Mouse (Mus musculus): Measurements from ENCODE around the gene Dock6. TPM values are rescaled to one million over a fixed set of nuclear protein-coding genes. Genes with fewer than 3 reads are reported as not detected.

Gene Dock6
- polyA plus RNA-seq, 1 experiment from 2014 or later, result 68.0 TPM

DNA sequence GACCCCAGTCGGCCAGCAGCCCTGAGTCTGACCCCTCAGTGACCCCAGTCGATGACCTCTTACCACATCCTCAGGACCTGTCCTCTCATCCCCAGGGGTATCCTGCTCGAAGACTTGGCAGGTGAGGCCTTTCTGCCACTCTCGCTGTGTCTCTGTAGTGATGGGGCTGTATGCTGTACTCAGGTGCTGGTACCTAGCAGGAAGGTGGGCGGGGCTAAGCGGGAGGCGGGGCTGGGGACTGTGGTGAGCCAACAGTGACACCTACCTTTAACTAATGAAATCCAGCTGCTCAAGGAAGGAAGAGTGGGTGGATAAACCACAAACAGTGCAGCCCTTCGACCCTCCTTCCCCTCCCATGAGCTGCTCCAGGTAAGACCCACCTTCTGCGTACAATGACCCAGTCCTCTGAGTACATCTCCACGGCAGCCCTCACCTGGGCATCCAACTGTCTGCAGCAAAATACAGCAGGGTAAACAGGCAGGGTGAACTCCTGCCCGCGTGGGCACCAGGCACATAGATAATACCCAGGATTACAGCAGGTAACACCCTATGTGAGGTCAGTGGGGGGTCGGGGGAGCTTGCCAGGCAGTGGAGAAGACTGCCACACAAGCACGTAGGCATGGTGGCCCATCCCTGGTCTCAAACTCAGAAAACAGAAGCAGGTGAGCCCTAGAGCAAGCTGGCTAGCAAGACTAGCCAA lies 6.9 kb downstream of the Dock6 start:
- Histone ChIP-seq H3K4me2 (no peak overlapping the region), H3K36me3 (peaks cover 33% of the 10 kb centered on the region), H3K9me3 (no peaks in the 10 kb centered on the region), H3K4me1 (peaks cover 86% of the 10 kb centered on the region), H3K27me3 (no peaks in the 10 kb centered on the region), H3K27ac (peak overlapping the region; percentile 97; the same call in 1 of the 2 replicates), H3K4me3 (no peak overlapping the region), H3K9ac (no peak overlapping the region)
- WGBS, result 36% methylated on average over 14 of the region's 14 CpGs
- ATAC-seq (ENCODE audit: borderline replicate concordance, extremely low read depth, low FRiP score, low TSS enrichment), result no peak

DNA sequence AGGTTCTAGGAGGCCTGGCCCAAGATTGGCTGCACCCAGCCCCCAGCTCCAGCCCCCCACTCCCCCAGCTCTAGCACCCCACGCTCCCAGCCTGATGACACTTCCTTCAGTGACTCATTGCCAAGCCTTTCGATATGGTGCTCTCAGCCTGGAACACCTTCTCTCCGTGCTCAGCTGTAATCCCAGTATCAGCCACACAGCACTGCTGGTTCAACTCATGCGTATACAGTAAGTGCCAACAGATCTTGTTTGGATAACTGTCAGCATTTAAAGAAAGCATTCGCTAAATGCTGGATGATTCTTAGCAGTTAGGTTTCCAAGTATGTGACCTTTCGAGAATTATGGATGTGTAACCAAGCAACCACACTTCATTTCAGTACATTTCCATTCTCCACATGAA lies 9.3 kb downstream of the Dock6 start:
- 48% methylated on average over 6 of the region's 6 CpGs for WGBS
- Histone ChIP-seq H3K9ac (no peak overlapping the region), H3K4me1 (peaks cover 66% of the 10 kb centered on the region), H3K4me2 (peak overlapping the region; percentile 30; the same call in 1 of the 2 replicates), H3K36me3 (peaks cover 53% of the 10 kb centered on the region), H3K9me3 (no peaks in the 10 kb centered on the region), H3K27ac (peak overlapping the region; percentile 89), H3K4me3 (no peak overlapping the region), H3K27me3 (no peaks in the 10 kb centered on the region)
- peak; percentile 16; the same call in 1 of the 2 replicates for ATAC-seq (ENCODE audit: borderline replicate concordance, extremely low read depth, low FRiP score, low TSS enrichment)

DNA sequence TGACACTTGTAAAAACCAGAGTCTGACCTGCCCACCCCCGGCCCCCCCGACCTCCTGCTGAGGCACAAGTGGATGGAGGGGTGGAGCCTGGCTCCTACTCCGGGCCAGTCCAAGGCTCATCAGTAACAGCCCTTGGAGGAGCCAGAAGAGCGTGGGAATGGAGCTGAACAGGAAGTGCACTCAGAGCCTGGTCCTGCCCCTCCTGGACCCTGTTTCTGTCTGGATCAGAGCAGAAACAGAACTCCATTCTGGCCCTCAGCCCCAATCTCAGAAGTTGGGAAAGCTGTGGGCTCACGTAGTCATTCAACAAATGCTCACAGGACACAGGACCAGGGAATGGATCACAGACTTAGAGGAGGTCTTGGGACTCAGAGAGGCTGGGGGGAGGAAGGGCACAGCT lies 10.0 kb downstream of the Dock6 start:
- no peak overlapping the region for H3K4me3 ChIP-seq
- H3K36me3 ChIP-seq, result peaks cover 60% of the 10 kb centered on the region
- no peak overlapping the region; the same call in 1 of the 2 replicates for H3K9ac ChIP-seq
- H3K27me3 ChIP-seq, result no peaks in the 10 kb centered on the region
- peak overlapping the region; percentile 30; the same call in 1 of the 2 replicates for H3K4me2 ChIP-seq
- 24% methylated on average over 5 of the region's 5 CpGs for WGBS
- H3K4me1 ChIP-seq, result peaks cover 59% of the 10 kb centered on the region
- peak overlapping the region; percentile 89 for H3K27ac ChIP-seq
- peak; percentile 37 for ATAC-seq (ENCODE audit: borderline replicate concordance, extremely low read depth, low FRiP score, low TSS enrichment)
- no peaks in the 10 kb centered on the region for H3K9me3 ChIP-seq

DNA sequence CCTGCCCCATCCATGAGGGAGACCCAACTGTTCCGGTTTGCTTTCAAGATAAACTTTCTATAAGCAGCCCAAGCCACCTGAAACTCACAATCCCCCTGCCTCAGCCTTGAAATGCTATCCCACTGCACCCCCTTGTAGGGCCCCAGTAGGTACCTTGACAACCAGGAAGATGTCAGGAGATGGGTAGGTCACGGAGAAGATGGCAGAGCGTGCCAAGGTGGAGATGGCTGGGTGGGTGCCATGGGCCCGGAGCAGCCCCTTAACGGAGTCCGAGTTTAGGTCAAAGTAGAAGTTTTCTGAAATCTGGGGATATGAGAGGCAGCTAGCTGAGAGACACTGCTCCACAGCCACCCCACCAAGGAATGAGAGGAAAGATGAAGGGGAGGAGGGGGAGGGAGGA lies 11.1 kb downstream of the Dock6 start:
- Histone ChIP-seq H3K27ac (no peak overlapping the region), H3K4me1 (peaks cover 48% of the 10 kb centered on the region), H3K27me3 (no peaks in the 10 kb centered on the region), H3K36me3 (peaks cover 71% of the 10 kb centered on the region), H3K4me3 (no peak overlapping the region), H3K4me2 (no peak overlapping the region), H3K9me3 (no peaks in the 10 kb centered on the region), H3K9ac (no peak overlapping the region)
- ATAC-seq (ENCODE audit: borderline replicate concordance, extremely low read depth, low FRiP score, low TSS enrichment), result no peak
- WGBS, result 93% methylated on average over 6 of the region's 6 CpGs

DNA sequence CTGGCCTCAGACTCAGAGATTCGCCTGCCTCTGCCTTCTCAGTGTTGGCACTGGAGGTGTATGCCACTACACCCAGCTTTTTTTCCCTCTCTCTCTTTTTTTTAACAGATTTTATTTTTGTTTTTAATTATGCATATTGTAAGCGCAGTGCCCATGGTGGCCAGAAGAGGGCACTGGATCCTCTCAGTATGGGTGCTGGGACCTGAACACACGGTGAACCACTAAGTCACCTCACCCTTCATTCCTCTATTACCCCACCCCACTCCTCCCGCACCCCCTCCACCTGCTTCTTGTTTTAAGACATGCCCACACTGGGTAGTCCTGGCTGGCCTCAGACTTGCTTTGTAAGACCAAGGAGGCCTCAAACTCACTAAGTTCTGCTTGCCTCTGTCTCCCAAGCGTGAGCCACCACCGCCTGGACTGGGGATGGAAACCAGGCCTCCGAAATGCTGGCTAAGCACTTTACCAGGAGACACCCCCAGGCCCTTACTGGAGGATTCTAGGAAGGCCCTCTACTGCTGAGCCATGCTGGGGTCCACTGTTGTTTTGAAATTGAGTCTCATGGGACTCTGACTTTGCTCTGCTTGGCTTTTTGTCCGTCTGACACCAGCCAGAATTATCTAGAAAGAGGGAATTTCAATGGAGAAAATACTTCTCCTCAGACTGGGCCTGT lies 12.2 kb downstream of the Dock6 start:
- Histone ChIP-seq H3K4me1 (peaks cover 40% of the 10 kb centered on the region), H3K36me3 (peaks cover 69% of the 10 kb centered on the region), H3K9ac (no peak overlapping the region), H3K27me3 (no peaks in the 10 kb centered on the region), H3K4me2 (no peak overlapping the region), H3K9me3 (no peaks in the 10 kb centered on the region), H3K27ac (peak overlapping the region; percentile 51; the same call in 1 of the 2 replicates), H3K4me3 (no peak overlapping the region)
- no peak for ATAC-seq (ENCODE audit: borderline replicate concordance, extremely low read depth, low FRiP score, low TSS enrichment)
- 59% methylated on average over 8 of the region's 8 CpGs for WGBS

DNA sequence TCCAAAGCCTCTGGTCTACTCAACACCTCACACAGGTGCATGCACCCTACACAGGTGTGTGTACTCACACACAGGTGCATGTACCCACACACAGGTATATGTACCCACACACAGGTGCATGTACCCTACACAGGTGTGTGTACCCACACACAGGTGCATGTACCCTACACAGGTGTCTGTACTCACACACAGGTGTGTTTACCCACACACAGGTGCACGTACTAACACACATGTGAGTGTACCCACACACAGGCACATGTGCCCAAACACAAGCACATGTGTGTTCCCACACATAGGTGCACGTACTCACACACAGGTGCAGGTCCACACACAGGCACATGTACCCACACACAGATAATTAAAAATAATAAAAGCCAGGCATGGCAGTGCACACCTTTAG lies 14.7 kb downstream of the Dock6 start:
- Histone ChIP-seq H3K4me2 (no peak overlapping the region), H3K9me3 (no peaks in the 10 kb centered on the region), H3K36me3 (peaks cover 65% of the 10 kb centered on the region), H3K9ac (no peak overlapping the region), H3K4me3 (no peak overlapping the region), H3K27me3 (no peaks in the 10 kb centered on the region), H3K27ac (no peak overlapping the region), H3K4me1 (peaks cover 20% of the 10 kb centered on the region)
- no peak for ATAC-seq (ENCODE audit: borderline replicate concordance, extremely low read depth, low FRiP score, low TSS enrichment)
- 93% methylated on average over 2 of the region's 2 CpGs for WGBS

DNA sequence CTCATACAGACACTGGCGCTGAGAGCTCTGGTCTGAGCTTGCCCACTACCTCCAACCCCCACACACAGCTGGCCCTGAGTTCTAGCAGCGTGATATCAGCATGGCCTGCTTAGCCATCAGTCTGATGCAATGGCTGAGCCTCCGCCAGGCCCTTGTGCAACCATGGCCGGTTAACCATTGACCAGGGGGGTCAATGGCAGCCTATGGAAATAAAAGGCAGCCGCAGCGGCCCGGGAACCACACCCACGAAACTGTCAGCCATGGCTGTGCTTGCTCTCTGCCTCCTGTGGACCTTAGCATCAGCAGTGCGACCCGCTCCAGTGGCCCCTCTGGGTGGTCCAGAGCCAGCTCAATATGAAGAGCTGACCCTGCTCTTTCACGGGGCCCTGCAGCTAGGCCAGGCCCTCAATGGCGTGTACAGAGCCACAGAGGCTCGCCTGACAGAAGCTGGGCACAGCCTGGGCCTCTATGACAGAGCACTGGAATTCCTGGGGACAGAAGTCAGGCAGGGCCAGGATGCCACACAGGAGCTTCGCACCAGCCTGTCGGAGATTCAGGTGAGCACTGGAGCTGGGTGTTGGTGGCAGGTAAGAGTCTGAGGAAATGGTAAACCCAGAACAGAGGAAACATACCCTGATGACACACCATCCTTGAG lies 17.1 kb downstream of the Dock6 start, which contains the start of gene Angptl8:
Gene Angptl8, plus strand, starts transcription at position 253 of the 655 bp plus-strand sequence.
- H3K36me3 ChIP-seq, result peaks cover 67% of the 10 kb centered on the region
- WGBS, result 60% methylated on average over 15 of the region's 15 CpGs
- no peak within 1 kb of the TSS for H3K4me2 ChIP-seq
- no peak within 1 kb of the TSS for H3K4me3 ChIP-seq
- no peaks in the 10 kb centered on the region for H3K27me3 ChIP-seq
- H3K9ac ChIP-seq, result no peak within 1 kb of the TSS
- 0 out of 2 replicates have a peak within 1 kb of the TSS, but pooled peaks have one; percentile 35 for H3K27ac ChIP-seq
- H3K9me3 ChIP-seq, result no peaks in the 10 kb centered on the region
- ATAC-seq (ENCODE audit: borderline replicate concordance, extremely low read depth, low FRiP score, low TSS enrichment), result peak; percentile 27; the same call in 1 of the 2 replicates
- peaks cover 7% of the 10 kb centered on the region; the same call in 1 of the 2 replicates for H3K4me1 ChIP-seq

DNA sequence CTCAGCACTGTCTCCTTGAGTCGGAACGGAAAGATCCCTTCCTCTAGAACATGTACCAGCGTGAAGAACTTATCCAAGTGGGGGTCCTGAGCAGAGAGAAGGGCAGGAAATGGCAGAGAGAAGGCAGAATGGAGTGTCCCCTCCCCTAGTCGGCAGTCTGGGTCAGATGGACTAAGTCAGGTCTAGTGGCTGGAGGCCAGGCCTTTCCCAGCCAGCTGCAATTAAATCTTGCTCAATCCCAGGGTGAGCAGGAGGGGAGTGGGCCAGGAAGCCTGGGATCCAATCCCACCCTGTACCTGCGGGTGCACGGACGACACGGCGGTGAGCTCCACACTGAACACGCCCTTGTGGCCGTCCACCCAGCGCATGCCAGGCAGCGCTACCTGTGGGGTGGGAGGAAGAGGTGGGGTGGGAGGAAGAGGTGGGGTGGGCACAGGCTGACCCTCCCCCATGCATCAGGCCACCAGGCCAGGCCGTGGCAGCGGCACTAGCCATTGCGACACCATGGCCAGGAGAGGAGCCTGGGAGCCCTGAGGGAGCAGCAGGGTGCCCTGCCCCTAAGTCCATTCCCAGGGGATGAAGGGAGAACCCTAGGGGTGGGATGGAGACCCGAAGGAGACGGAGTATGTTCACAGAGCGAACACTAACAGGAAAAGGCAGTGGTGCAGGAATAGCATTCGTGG lies 20.7 kb downstream of the Dock6 start:
- H3K9ac ChIP-seq, result no peak overlapping the region
- H3K27me3 ChIP-seq, result no peaks in the 10 kb centered on the region
- H3K4me1 ChIP-seq, result peaks cover 7% of the 10 kb centered on the region; the same call in 1 of the 2 replicates
- no peaks in the 10 kb centered on the region for H3K9me3 ChIP-seq
- H3K36me3 ChIP-seq, result peaks cover 68% of the 10 kb centered on the region
- H3K27ac ChIP-seq, result no peak overlapping the region
- ATAC-seq (ENCODE audit: borderline replicate concordance, extremely low read depth, low FRiP score, low TSS enrichment), result no peak
- H3K4me3 ChIP-seq, result no peak overlapping the region
- H3K4me2 ChIP-seq, result no peak overlapping the region
- WGBS, result 87% methylated on average over 19 of the region's 20 CpGs

DNA sequence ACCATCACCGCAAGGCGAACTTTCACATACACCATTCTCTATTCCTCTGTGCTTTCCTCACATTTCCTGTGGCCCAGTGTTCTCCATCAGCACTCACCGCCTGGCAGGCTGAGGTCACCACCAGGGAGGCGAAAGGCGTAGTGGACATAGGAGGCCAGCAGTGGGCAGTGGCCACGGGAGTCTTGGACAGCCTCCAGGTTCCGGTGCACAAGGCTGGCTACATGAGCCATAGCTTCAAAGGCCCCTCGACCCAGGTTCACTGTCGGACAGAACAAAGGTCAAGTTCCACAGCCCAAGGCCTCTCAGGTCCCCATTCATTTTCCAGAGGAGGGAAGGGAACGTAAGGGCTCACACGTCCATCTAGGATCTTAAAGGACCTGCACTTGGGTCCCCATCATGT lies 21.5 kb downstream of the Dock6 start:
- H3K9ac ChIP-seq, result no peak overlapping the region
- 73% methylated on average over 11 of the region's 11 CpGs for WGBS
- no peak overlapping the region for H3K27ac ChIP-seq
- no peaks in the 10 kb centered on the region for H3K9me3 ChIP-seq
- no peaks in the 10 kb centered on the region for H3K27me3 ChIP-seq
- H3K4me2 ChIP-seq, result no peak overlapping the region
- ATAC-seq (ENCODE audit: borderline replicate concordance, extremely low read depth, low FRiP score, low TSS enrichment), result no peak
- peaks cover 7% of the 10 kb centered on the region; the same call in 1 of the 2 replicates for H3K4me1 ChIP-seq
- no peak overlapping the region for H3K4me3 ChIP-seq
- H3K36me3 ChIP-seq, result peaks cover 64% of the 10 kb centered on the region

DNA sequence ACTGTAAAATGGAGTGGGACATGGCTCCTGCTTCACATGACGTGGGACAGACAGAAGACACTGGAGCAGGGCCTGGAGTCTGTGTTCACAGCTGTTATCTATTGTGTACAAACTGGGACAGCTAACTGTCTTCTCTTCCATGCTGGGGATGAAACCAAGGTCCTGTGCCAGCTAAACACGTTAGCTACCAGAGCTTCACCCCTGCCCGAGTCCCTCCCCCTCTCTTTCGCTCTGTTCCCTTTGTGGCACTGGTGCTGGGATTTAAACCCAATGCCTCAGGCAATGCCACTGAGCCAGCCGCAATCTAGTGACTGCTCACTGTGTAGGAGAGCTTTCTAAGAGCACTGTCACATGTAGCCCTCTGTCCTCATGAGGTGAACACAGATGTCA lies 22.0 kb downstream of the Dock6 start:
- no peak overlapping the region for H3K27ac ChIP-seq
- H3K4me2 ChIP-seq, result no peak overlapping the region
- no peak overlapping the region for H3K4me3 ChIP-seq
- no peaks in the 10 kb centered on the region for H3K9me3 ChIP-seq
- ATAC-seq (ENCODE audit: borderline replicate concordance, extremely low read depth, low FRiP score, low TSS enrichment), result no peak
- no peaks in the 10 kb centered on the region for H3K27me3 ChIP-seq
- WGBS, result 76% methylated on average over 5 of the region's 5 CpGs
- no peak overlapping the region for H3K9ac ChIP-seq
- H3K4me1 ChIP-seq, result peaks cover 6% of the 10 kb centered on the region; the same call in 1 of the 2 replicates
- H3K36me3 ChIP-seq, result peaks cover 59% of the 10 kb centered on the region

DNA sequence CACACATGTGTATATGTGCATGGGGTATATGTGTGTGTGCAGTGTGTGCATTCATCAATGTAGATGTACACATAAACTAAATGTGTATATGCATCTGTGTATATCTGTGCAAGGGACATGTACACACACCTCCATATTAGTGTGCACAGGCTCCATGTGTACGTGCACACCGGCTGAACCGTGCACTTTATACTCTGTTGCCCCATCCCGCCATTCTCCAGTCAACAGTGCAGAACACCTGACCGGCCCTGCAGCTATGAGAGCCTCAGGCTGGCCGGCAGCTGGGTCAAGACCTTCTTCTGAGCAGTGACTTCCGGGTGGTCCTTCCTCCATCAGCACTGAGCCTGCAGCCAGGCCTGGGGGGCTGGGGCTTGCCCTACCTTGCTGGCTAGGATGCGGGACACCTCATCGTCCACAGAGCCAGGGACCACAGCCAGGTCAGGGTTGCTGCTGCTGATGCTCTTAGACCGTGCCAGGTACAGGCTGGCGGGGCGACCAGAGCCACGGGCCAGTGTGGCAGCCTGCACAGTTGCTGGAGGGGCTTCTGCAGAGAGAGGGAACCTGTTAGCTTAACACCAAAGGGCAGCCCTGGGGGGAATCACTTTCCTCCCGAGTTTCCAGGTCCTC lies 22.5 kb downstream of the Dock6 start:
- Histone ChIP-seq H3K27ac (no peak overlapping the region), H3K27me3 (no peaks in the 10 kb centered on the region), H3K36me3 (peaks cover 55% of the 10 kb centered on the region), H3K4me1 (peaks cover 1% of the 10 kb centered on the region; the same call in 1 of the 2 replicates), H3K9ac (no peak overlapping the region), H3K9me3 (no peaks in the 10 kb centered on the region), H3K4me3 (no peak overlapping the region), H3K4me2 (no peak overlapping the region)
- no peak for ATAC-seq (ENCODE audit: borderline replicate concordance, extremely low read depth, low FRiP score, low TSS enrichment)
- 82% methylated on average over 14 of the region's 14 CpGs for WGBS

Measured in lung, embryonic 15.5 days (tissue).